Mouse (Mus musculus) forebrain, embryonic 10.5 days (tissue): ENCODE measurements around the gene Kif1bp. TPM values are rescaled to one million over a fixed set of nuclear protein-coding genes. Genes with fewer than 3 reads are reported as not detected.
"Not testable (repeated sequence)": the region's sequence is repeated elsewhere in the genome, so short reads cannot be mapped to it uniquely, and the experiment has no call there.

Source experiments
- DNase-seq: peaks from one replicate; pipeline ENCODE4 v3.0.0-alpha.2; 2017; ENCODE audit warnings: low spot score; ENCODE audit errors: extremely low spot score
- H3K27ac ChIP-seq: fragments of 300-500 bp; sonication (generic); 2 replicates; pipeline ENCODE4 v1.5.1; 2016; ENCODE audit warnings: mild to moderate bottlenecking
- H3K27me3 ChIP-seq: fragments of 300-500 bp; sonication (generic); 2 replicates; pipeline ENCODE4 v1.6.1; 2016; ENCODE audit warnings: mild to moderate bottlenecking; ENCODE audit not compliant: poor library complexity, severe bottlenecking
- H3K36me3 ChIP-seq: fragments of 300-500 bp; sonication (generic); replicated peaks from 2 replicates; pipeline ENCODE4 v1.6.1; 2016; ENCODE audit warnings: mild to moderate bottlenecking, moderate library complexity
- H3K4me1 ChIP-seq: fragments of 300-500 bp; sonication (generic); 2 replicates; pipeline ENCODE4 v1.6.1; 2016
- H3K4me3 ChIP-seq: fragments of 300-500 bp; sonication (generic); 2 replicates; pipeline ENCODE4 v1.5.1; 2016; ENCODE audit warnings: mild to moderate bottlenecking, moderate library complexity
- H3K9me3 ChIP-seq: fragments of 300-500 bp; sonication (generic); 2 replicates; pipeline ENCODE4 v1.6.1; 2016; ENCODE audit warnings: mild to moderate bottlenecking, moderate library complexity
- WGBS: fragments of 180-500 bp; shearing (Covaris S2); methylation state at CpG from one replicate; pipeline ENCODE4 v1.1.7; 2016; 5-methylcytosine and 5-hydroxymethylcytosine counted together
- polyA plus RNA-seq: library from polyadenylated mRNA; unstranded; fragments of >200 nt; fragmentation: Nextera tagmentation; extraction: Ambion mirVana; gene quantifications from 2 replicates; pipeline ENCODE4 v1.2.1, GENCODE M21; 2016

Kif1bp gene
- polyA plus RNA-seq, result 32.6 and 32.8 TPM in 2 replicates

GRCm38 (mm10) chr10:62578338-62579100 lies at the start of gene Kif1bp:
Gene Kif1bp (minus strand): TSS chr10:62578457.
- peak within 1 kb of the TSS; percentile 96 for H3K4me3 ChIP-seq
- peak within 1 kb of the TSS; percentile 84 for H3K27ac ChIP-seq
- H3K9me3 ChIP-seq, result no peaks in the 10 kb centered on the region
- 5% methylated on average over 33 of the region's 33 CpGs for WGBS
- H3K4me1 ChIP-seq, result peaks cover 17% of the 10 kb centered on the region
- DNase-seq, result peak; percentile 97
- peaks cover 67% of the 10 kb centered on the region for H3K36me3 ChIP-seq
- H3K27me3 ChIP-seq, result no peaks in the 10 kb centered on the region

GRCm38 (mm10) chr10:62604161-62604560 lies 25.9 kb upstream of the Kif1bp start:
- H3K36me3 ChIP-seq, result peaks cover 12% of the 10 kb centered on the region
- H3K4me1 ChIP-seq, result peaks cover 20% of the 10 kb centered on the region
- no peak for DNase-seq
- H3K27ac ChIP-seq, result no peak overlapping the region
- no peaks in the 10 kb centered on the region for H3K9me3 ChIP-seq
- 91% methylated on average over 3 of the region's 3 CpGs for WGBS
- no peak overlapping the region for H3K4me3 ChIP-seq
- no peaks in the 10 kb centered on the region for H3K27me3 ChIP-seq

DNA sequence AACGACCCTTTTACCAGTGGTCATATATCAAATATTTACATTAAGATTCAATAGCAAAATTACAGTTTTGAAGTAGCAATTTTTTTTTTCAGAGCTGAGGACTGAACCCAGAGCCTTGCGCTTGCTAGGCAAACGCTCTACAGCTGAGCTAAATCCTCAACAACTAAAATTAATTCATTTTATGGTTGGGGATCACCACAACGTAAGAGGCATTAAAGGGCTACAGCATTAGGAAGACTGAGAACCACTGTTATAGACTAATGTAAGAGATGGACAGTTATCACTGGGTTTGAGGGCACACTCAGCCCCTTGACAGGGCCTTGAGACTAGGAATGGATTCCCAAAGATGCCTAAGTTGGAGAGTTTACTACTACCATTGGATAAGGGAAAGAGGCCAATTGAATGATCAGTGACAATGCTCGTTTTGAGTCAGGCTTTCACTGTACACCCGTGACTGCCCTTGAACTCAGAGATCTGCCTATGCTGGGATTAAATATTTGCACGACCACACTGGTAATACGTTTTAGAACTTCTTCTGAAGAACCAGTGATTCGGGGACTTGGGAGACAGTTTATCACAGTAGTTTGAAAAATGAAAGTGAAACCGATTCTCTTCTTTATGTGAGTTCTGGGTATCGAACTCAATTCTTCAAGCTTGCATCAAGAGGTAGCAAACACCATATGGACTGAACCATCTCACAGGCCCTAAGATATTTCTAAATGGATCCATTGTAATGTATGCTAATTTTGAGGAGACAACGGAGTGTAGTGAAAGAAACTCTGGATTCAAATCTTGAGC lies 25.2 kb upstream of the Kif1bp start:
- Histone ChIP-seq H3K4me3 (peak overlapping the region; percentile 95; the same call in 1 of the 2 replicates), H3K4me1 (peaks cover 20% of the 10 kb centered on the region), H3K9me3 (no peaks in the 10 kb centered on the region), H3K27me3 (no peaks in the 10 kb centered on the region), H3K36me3 (peaks cover 19% of the 10 kb centered on the region), H3K27ac (no peak overlapping the region)
- WGBS, result 93% methylated on average over 12 of the region's 12 CpGs
- no peak for DNase-seq

DNA sequence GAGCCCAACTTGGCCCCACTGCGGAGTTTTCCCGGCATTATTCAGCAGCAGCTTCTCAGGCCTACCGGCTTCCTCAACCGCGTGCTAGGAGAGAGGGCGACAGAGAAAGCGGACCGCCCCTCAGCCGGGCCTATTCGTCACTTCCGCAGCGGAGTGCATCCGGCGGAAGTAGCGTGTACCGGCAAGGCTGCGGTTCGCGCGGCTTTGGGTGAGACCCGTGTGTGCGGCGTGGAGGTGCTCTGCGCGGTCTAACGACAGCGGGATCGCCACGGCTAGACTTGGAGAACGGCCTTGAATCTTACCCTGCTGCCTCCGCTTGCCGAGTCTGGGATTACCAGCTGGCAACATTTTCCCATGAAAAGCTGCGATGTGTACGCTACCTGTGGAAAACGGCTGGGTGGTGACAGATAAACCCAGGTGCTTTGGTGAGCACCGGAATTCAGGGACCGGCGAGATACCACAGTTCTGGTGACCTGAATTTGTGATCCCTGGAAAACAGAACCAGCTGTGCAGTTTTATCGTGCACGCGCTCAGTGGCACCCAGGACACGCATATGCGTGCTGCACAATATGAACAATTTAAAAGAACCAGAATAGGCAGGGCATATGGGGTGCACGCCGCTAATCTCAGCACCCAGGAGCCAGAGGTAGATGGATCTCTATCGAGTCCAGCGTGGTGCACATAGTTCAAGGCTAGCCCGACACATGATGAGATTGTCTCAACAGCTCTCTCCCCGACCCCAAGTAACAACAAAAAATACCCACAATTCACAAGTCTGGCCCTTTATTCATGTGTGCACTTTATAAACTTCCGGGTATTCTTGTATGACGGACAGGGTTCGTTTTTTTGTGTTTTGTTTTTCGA lies 24.2 kb upstream of the Kif1bp start, which contains the start of gene Ddx21:
Ddx21 (minus strand) TSS at position 105 of the 864 bp plus-strand sequence.
- Histone ChIP-seq H3K4me1 (peaks cover 20% of the 10 kb centered on the region), H3K27me3 (no peaks in the 10 kb centered on the region), H3K36me3 (peaks cover 29% of the 10 kb centered on the region), H3K9me3 (no peaks in the 10 kb centered on the region), H3K27ac (peak within 1 kb of the TSS; percentile 92), H3K4me3 (peak within 1 kb of the TSS; percentile 95)
- peak; percentile 94 for DNase-seq
- WGBS, result 7% methylated on average over 53 of the region's 53 CpGs

GRCm38 (mm10) chr10:62601833-62602176 lies 23.5 kb upstream of the Kif1bp start:
- H3K36me3 ChIP-seq, result peaks cover 35% of the 10 kb centered on the region
- H3K4me3 ChIP-seq, result peak overlapping the region; percentile 95
- H3K27me3 ChIP-seq, result no peaks in the 10 kb centered on the region
- no peaks in the 10 kb centered on the region for H3K9me3 ChIP-seq
- peaks cover 20% of the 10 kb centered on the region for H3K4me1 ChIP-seq
- WGBS, result under 1% methylated on average over 23 of the region's 23 CpGs
- H3K27ac ChIP-seq, result peak overlapping the region; percentile 92
- no peak for DNase-seq

DNA sequence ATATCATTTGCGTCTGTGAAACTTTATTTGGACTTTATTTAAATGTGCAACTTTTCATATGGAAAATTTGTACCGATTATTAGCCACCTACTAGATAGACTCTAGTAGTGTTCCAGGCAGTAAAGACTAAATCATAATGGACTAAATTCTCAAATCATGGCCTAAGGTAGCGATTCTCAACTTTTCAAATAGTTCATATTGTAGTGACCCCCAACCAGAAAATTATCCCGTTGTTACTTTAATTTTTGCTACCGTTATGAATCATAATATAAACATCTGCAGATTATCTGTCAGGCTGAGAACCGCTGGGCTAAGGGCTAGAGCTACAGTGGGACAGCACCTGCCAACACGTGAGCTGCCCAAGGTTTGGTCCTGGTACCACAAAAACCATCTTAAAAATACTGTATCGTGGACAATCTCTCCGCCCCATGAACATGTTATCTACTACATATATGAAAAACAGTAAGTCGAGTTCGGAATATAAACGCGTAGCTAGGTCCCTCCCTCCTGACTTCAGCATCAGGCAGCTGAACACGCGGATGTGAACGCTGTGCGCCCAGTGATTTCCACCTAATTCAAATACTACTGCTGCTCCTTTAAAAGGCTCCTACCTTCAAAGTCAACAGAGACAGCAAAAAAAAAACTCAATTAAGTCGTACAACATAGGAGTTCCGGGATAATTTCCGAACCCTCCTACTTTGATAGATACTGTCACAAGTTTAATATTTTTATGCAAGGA lies 23.0 kb upstream of the Kif1bp start:
- Histone ChIP-seq H3K9me3 (no peaks in the 10 kb centered on the region), H3K4me3 (peak overlapping the region; percentile 95), H3K27ac (peak overlapping the region; percentile 92), H3K4me1 (peaks cover 20% of the 10 kb centered on the region), H3K36me3 (peaks cover 39% of the 10 kb centered on the region), H3K27me3 (no peaks in the 10 kb centered on the region)
- DNase-seq, result no peak
- WGBS, result 12% methylated on average over 20 of the region's 20 CpGs

DNA sequence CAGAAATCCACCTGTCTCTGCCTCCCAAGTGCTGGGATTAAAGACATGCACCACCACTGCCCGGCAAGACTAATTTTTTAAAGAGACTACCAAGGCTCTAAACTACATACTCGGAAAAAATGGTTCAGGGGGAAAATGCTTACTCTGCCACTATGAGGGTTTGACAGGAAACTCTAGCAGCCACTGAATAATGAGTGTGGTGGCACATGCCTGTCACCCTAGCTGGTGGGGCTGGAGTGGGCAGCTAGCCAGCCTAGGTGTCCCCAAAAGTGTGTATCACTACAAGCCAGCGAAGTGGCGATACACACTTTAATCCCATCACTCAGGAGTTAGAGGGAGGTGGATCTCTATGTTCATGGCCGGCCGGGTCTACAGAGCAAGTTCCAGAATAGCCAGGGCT lies 21.8 kb upstream of the Kif1bp start:
- WGBS, result 93% methylated on average over 6 of the region's 6 CpGs
- peaks cover 51% of the 10 kb centered on the region for H3K36me3 ChIP-seq
- no peak overlapping the region for H3K27ac ChIP-seq
- peaks cover 20% of the 10 kb centered on the region for H3K4me1 ChIP-seq
- H3K27me3 ChIP-seq, result no peaks in the 10 kb centered on the region
- peak overlapping the region; percentile 10; the same call in 1 of the 2 replicates for H3K4me3 ChIP-seq
- H3K9me3 ChIP-seq, result no peaks in the 10 kb centered on the region
- DNase-seq, result no peak

- not testable (repeated sequence) for H3K27me3 ChIP-seq, H3K9me3 ChIP-seq, DNase-seq, H3K27ac ChIP-seq, H3K4me3 ChIP-seq
- Histone ChIP-seq H3K4me1 (peaks cover 20% of the 10 kb centered on the region), H3K36me3 (peaks cover 59% of the 10 kb centered on the region)
- WGBS, result 92% methylated on average over 3 of the region's 3 CpGs
Measured at GRCm38 (mm10) chr10:62599311-62599710, 21.1 kb upstream of the Kif1bp start.

- Histone ChIP-seq H3K4me3 (no peak overlapping the region), H3K27me3 (no peaks in the 10 kb centered on the region), H3K36me3 (peaks cover 98% of the 10 kb centered on the region), H3K27ac (no peak overlapping the region), H3K4me1 (no peaks in the 10 kb centered on the region), H3K9me3 (no peaks in the 10 kb centered on the region)
- 91% methylated on average over 7 of the region's 7 CpGs for WGBS
- DNase-seq, result no peak
Measured at GRCm38 (mm10) chr10:62592496-62592895, 14.2 kb upstream of the Kif1bp start.

- WGBS, result 66% methylated on average over 6 of the region's 6 CpGs
- Histone ChIP-seq H3K9me3 (no peaks in the 10 kb centered on the region), H3K27ac (no peak overlapping the region), H3K4me3 (no peak overlapping the region), H3K27me3 (no peaks in the 10 kb centered on the region), H3K36me3 (peaks cover 100% of the 10 kb centered on the region), H3K4me1 (no peaks in the 10 kb centered on the region)
- DNase-seq, result peak; percentile 70
Measured at GRCm38 (mm10) chr10:62590200-62590599, 11.9 kb upstream of the Kif1bp start.

GRCm38 (mm10) chr10:62588616-62589015 lies 10.4 kb upstream of the Kif1bp start:
- 94% methylated on average over 4 of the region's 4 CpGs for whole genome bisulfite sequencing
- Histone ChIP-seq H3K27ac (no peak overlapping the region), H3K9me3 (no peaks in the 10 kb centered on the region), H3K4me3 (no peak overlapping the region), H3K4me1 (no peaks in the 10 kb centered on the region), H3K36me3 (peaks cover 100% of the 10 kb centered on the region), H3K27me3 (no peaks in the 10 kb centered on the region)
- no peak for DNase-seq

DNA sequence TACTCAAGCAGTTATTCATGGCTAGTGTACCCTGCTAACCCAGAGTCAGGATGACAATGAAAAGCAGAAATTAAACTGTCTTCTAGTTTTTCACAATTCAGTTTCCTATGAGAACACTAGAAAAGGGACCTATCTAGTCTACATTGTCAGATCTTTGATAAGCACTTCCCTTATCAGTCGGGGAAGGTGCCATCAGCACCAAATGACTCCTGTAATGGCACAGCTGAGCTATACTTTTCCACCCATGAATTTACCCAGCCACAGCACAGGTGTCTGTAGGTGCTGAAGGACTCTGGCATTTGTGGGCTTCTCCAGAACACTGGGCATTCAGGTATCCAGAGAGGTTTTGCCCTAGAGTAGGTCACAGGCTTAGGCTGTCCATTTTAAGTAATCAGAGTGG lies 5.0 kb upstream of the Kif1bp start:
- Histone ChIP-seq H3K27me3 (no peaks in the 10 kb centered on the region), H3K4me3 (no peak overlapping the region), H3K4me1 (peaks cover 3% of the 10 kb centered on the region; the same call in 1 of the 2 replicates), H3K27ac (no peak overlapping the region), H3K36me3 (peaks cover 91% of the 10 kb centered on the region), H3K9me3 (no peaks in the 10 kb centered on the region)
- no peak for DNase-seq
- 92% methylated on average over 1 of the region's 1 CpGs for WGBS
